Mouse (Mus musculus) urinary bladder, postnatal 4 days (tissue): ENCODE results near the gene Calhm1.
"Not testable (repeated sequence)": the region's sequence is repeated elsewhere in the genome, so short reads cannot be mapped to it uniquely, and the experiment has no call there.

Experiments used
- DNase-seq, 2 experiments: peaks; one replicate each; pipeline ENCODE4 v3.0.0; 2021 to 2022; ENCODE audit warnings: low spot score in 2 of 2

Gene Calhm1

GRCm38 (mm10) chr19:47152062-47152369 is 8.0 kb upstream of the Calhm1 start:
- DNase-seq, result no peak

- DNase-seq, result no peak
Measured at GRCm38 (mm10) chr19:47151332-47152061, 7.4 kb upstream of the Calhm1 start.

- no peak for DNase-seq
Measured at GRCm38 (mm10) chr19:47149854-47150253, 5.8 kb upstream of the Calhm1 start.

- DNase-seq, result no peak
Measured at GRCm38 (mm10) chr19:47148267-47148847, 4.3 kb upstream of the Calhm1 start.

- no peak for DNase-seq
Measured at GRCm38 (mm10) chr19:47142438-47142837, 1.6 kb downstream of the Calhm1 start.

- not testable (repeated sequence) for DNase-seq
Measured at GRCm38 (mm10) chr19:47139611-47140010, 4.4 kb downstream of the Calhm1 start.

GRCm38 (mm10) chr19:47137771-47138421 is 6.2 kb downstream of the Calhm1 start, which contains the start of gene Calhm2:
Gene Calhm2, minus strand, starts transcription at chr19:47138294.
- DNase-seq, result peak in 1 of 2 experiments; percentile 68

GRCm38 (mm10) chr19:47137051-47137581 is 6.9 kb downstream of the Calhm1 start:
- peak in 1 of 2 experiments; percentile 42 for DNase-seq

GRCm38 (mm10) chr19:47136170-47136569 is 7.9 kb downstream of the Calhm1 start:
- DNase-seq, result no peak

GRCm38 (mm10) chr19:47135568-47135967 is 8.5 kb downstream of the Calhm1 start:
- DNase-seq, result no peak

GRCm38 (mm10) chr19:47133161-47133560 is 10.9 kb downstream of the Calhm1 start:
- DNase-seq, result no peak

- DNase-seq, result no peak
Measured at GRCm38 (mm10) chr19:47130551-47131125, 13.4 kb downstream of the Calhm1 start.

- no peak for DNase-seq
Measured at GRCm38 (mm10) chr19:47128835-47129234, 15.2 kb downstream of the Calhm1 start.

- DNase-seq, result no peak
Measured at GRCm38 (mm10) chr19:47128164-47128563, 15.9 kb downstream of the Calhm1 start.

GRCm38 (mm10) chr19:47122802-47123201 is 21.3 kb downstream of the Calhm1 start:
- no peak for DNase-seq

- no peak for DNase-seq
Measured at GRCm38 (mm10) chr19:47121054-47121453, 23.0 kb downstream of the Calhm1 start.

- no peak for DNase-seq
Measured at GRCm38 (mm10) chr19:47118634-47119033, 25.4 kb downstream of the Calhm1 start.

- DNase-seq, result no peak
Measured at GRCm38 (mm10) chr19:47104641-47105271, 39.3 kb downstream of the Calhm1 start.

GRCm38 (mm10) chr19:47101080-47101479 is 43.0 kb downstream of the Calhm1 start:
- DNase-seq, result no peak
